Mouse (Mus musculus): ENCODE data around the gene Tfcp2.

GRCm38 (mm10) chr15:100491966-100492365 lies 59.8 kb downstream of the Tfcp2 start:
- TF ChIP-seq TBP (IDR thresholded peaks at IDR 0.05; ENCODE audit: low read depth, low read length), result no peak
- TF ChIP-seq ZC3H11A (IDR thresholded peaks at IDR 0.05; ENCODE audit: low read depth, low read length), result no peak
